10 mouse cellular contexts compared by ENCODE assay signal in genomic region chr6:94225832-94226231, GRCm38 (mm10). TPM values are rescaled to one million over a fixed set of nuclear protein-coding genes. Genes with fewer than 3 reads are reported as not detected.
DNase-seq lines count a peak whose midpoint lies in the region; ATAC-seq and TF ChIP-seq lines count a peak whose summit lies in the region.
"Had no signal": no experiment of that assay in that cellular context is flagged by ENCODE, and none has a peak within 500 bp of the region (broad histone marks: within the 10 kb centered on the region; RNA-seq: fewer than 3 reads in every experiment).

No protein-coding gene starts in this region.

- TF ChIP-seq CTCF in layer of hippocampus, adult 2 months (conservative IDR thresholded peaks at IDR 0.05), result no peak
- TF ChIP-seq CTCF in heart, postnatal 0 days (IDR thresholded peaks at IDR 0.05; ENCODE audit: low read depth), result no peak

- H3K4me1 ChIP-seq in heart, postnatal 0 days (ENCODE audit: control insufficient read depth, insufficient read depth), result peaks cover 47% of the 10 kb centered on the region
- H3K4me1 ChIP-seq in hindbrain, embryonic 13.5 days (replicated peaks), result peaks cover 17% of the 10 kb centered on the region; the same call in 1 of the 2 replicates
- H3K4me1 ChIP-seq in hindbrain, embryonic 10.5 days (replicated peaks), result peaks cover 44% of the 10 kb centered on the region
- H3K4me1 ChIP-seq in midbrain, embryonic 15.5 days, result no peaks in the 10 kb centered on the region

- H3K27me3 ChIP-seq in heart, postnatal 0 days (ENCODE audit: control insufficient read depth, insufficient read depth, low read length), result no peaks in the 10 kb centered on the region
- no peaks in the 10 kb centered on the region for H3K27me3 ChIP-seq in hindbrain, embryonic 13.5 days
- H3K27me3 ChIP-seq in hindbrain, embryonic 10.5 days (ENCODE audit: insufficient read depth, poor library complexity, severe bottlenecking), result no peaks in the 10 kb centered on the region
- H3K27me3 ChIP-seq in midbrain, embryonic 15.5 days (replicated peaks), result no peaks in the 10 kb centered on the region
- H3K27me3 ChIP-seq: liver, embryonic 13.5 days; neural tube, embryonic 12.5 days had no signal

- peak overlapping the region; percentile 19; the same call in 1 of the 2 replicates for H3K27ac ChIP-seq in layer of hippocampus, adult 2 months
- peak overlapping the region; percentile 58 for H3K27ac ChIP-seq in heart, postnatal 0 days (ENCODE audit: low read depth)
- no peak overlapping the region for H3K27ac ChIP-seq in hindbrain, embryonic 13.5 days
- H3K27ac ChIP-seq in hindbrain, embryonic 10.5 days, result no peak overlapping the region
- H3K27ac ChIP-seq in midbrain, embryonic 15.5 days, result no peak overlapping the region
- H3K27ac ChIP-seq: liver, embryonic 13.5 days; neural tube, embryonic 12.5 days had no signal

- peak overlapping the region; percentile 35 for H3K4me2 ChIP-seq in heart, postnatal 0 days (ENCODE audit: low read depth, low read length)
- no peak overlapping the region for H3K4me2 ChIP-seq in hindbrain, embryonic 13.5 days
- H3K4me2 ChIP-seq in midbrain, embryonic 15.5 days, result no peak overlapping the region
- H3K4me2 ChIP-seq: liver, embryonic 13.5 days; neural tube, embryonic 12.5 days had no signal

- peak; percentile 18 to 37 for DNase-seq in layer of hippocampus, adult 2 months (ENCODE audit: low spot score in 2 of 2)
- DNase-seq in layer of hippocampus, postnatal 25 days (ENCODE audit: extremely low spot score in 1 of 2, low spot score in 1 of 2), result no peak
- peak; percentile 66 for DNase-seq in fibroblast of lung, adult 2 months (ENCODE audit: low read depth)
- peak; percentile 87 for DNase-seq in heart, postnatal 0 days (ENCODE audit: low spot score)
- DNase-seq in right cerebral cortex, postnatal 10 days (ENCODE audit: low spot score in 2 of 2), result peak; percentile 68 to 86
- DNase-seq in hindbrain, embryonic 10.5 days (ENCODE audit: low spot score), result no peak
- DNase-seq: liver, embryonic 13.5 days had no signal

- no peaks in the 10 kb centered on the region for H3K9me3 ChIP-seq in heart, postnatal 0 days (replicated peaks; ENCODE audit: control insufficient read depth, low read length)
- no peaks in the 10 kb centered on the region for H3K9me3 ChIP-seq in hindbrain, embryonic 13.5 days
- H3K9me3 ChIP-seq in hindbrain, embryonic 10.5 days, result no peaks in the 10 kb centered on the region
- no peaks in the 10 kb centered on the region for H3K9me3 ChIP-seq in midbrain, embryonic 15.5 days
- H3K9me3 ChIP-seq: liver, embryonic 13.5 days; neural tube, embryonic 12.5 days had no signal

- WGBS in heart, postnatal 0 days, result 21% methylated on average over 3 of the region's 3 CpGs
- 76% methylated on average over 3 of the region's 3 CpGs for WGBS in hindbrain, embryonic 13.5 days
- WGBS in hindbrain, embryonic 10.5 days, result 72% methylated on average over 3 of the region's 3 CpGs
- WGBS in midbrain, embryonic 15.5 days, result 61% methylated on average over 3 of the region's 3 CpGs

- ATAC-seq in heart, postnatal 0 days (ENCODE audit: insufficient read depth, low read depth), result peak; percentile 52
- ATAC-seq in hindbrain, embryonic 13.5 days (ENCODE audit: low FRiP score), result no peak
- ATAC-seq in midbrain, embryonic 15.5 days (replicated peaks), result no peak

- TF ChIP-seq EP300 in heart, postnatal 0 days (IDR thresholded peaks at IDR 0.05; ENCODE audit: low read depth), result peak; percentile 48; the same call in 1 of the 2 replicates

- no peaks in the 10 kb centered on the region for H3K36me3 ChIP-seq in heart, postnatal 0 days (replicated peaks; ENCODE audit: control insufficient read depth, insufficient read depth, low read length)
- no peaks in the 10 kb centered on the region for H3K36me3 ChIP-seq in hindbrain, embryonic 13.5 days
- no peaks in the 10 kb centered on the region for H3K36me3 ChIP-seq in hindbrain, embryonic 10.5 days
- no peaks in the 10 kb centered on the region for H3K36me3 ChIP-seq in midbrain, embryonic 15.5 days (replicated peaks)
- H3K36me3 ChIP-seq: liver, embryonic 13.5 days; neural tube, embryonic 12.5 days had no signal

- H3K9ac ChIP-seq in heart, postnatal 0 days (replicated peaks; ENCODE audit: low read depth, low read length), result no peak overlapping the region
- H3K9ac ChIP-seq in hindbrain, embryonic 13.5 days, result no peak overlapping the region
- no peak overlapping the region for H3K9ac ChIP-seq in midbrain, embryonic 15.5 days
- H3K9ac ChIP-seq: liver, embryonic 13.5 days; neural tube, embryonic 12.5 days had no signal

- H3K4me3 ChIP-seq in layer of hippocampus, adult 2 months, result peak overlapping the region; percentile 26
- H3K4me3 ChIP-seq in heart, postnatal 0 days (ENCODE audit: low read depth, low read length), result no peak overlapping the region
- H3K4me3 ChIP-seq in hindbrain, embryonic 13.5 days, result no peak overlapping the region
- no peak overlapping the region for H3K4me3 ChIP-seq in hindbrain, embryonic 10.5 days
- H3K4me3 ChIP-seq in midbrain, embryonic 15.5 days, result no peak overlapping the region
- H3K4me3 ChIP-seq: liver, embryonic 13.5 days; neural tube, embryonic 12.5 days had no signal

RNA-seq across cellular contexts. Expression of gene Magi1, which starts 57.9 kb away (rescaled TPM):
- total RNA-seq in layer of hippocampus, adult 2 months (2021), result 10 to 100 TPM; 46.5 to 48.8 TPM
- 10 to 100 TPM; 43.0 to 57.4 TPM for total RNA-seq in layer of hippocampus, postnatal 25 days (2021)
- 15.3 and 20.4 TPM in 2 replicates for total RNA-seq in heart, postnatal 0 days (2014; rRNA removed; ENCODE audit: low replicate concordance)
- polyA plus RNA-seq in heart, postnatal 0 days (2015; fragmentation: Nextera tagmentation; extraction: Ambion mirVana), result 4.4 and 4.6 TPM in 2 replicates
- polyA plus RNA-seq in hindbrain, embryonic 13.5 days (2015; fragmentation: Nextera tagmentation; extraction: Ambion mirVana), result 29.1 and 31.6 TPM in 2 replicates
- polyA plus RNA-seq in hindbrain, embryonic 10.5 days (2016; fragmentation: Nextera tagmentation; extraction: Ambion mirVana), result 19.3 and 25.0 TPM in 2 replicates
- polyA plus RNA-seq in midbrain, embryonic 15.5 days (2015; fragmentation: Nextera tagmentation; extraction: Ambion mirVana), result 35.0 and 38.2 TPM in 2 replicates

Comparison
In these comparisons a context has a peak if more than half of its experiments do, and no peak if none do; other contexts are left out.
1. DNase-seq: peak in layer of hippocampus, adult 2 months (2 of 2), fibroblast of lung, adult 2 months (single experiment), heart, postnatal 0 days (single experiment) and right cerebral cortex, postnatal 10 days (2 of 2); none in layer of hippocampus, postnatal 25 days (0 of 2) and hindbrain, embryonic 10.5 days (single experiment).
2. H3K27ac ChIP-seq: peak in layer of hippocampus, adult 2 months (single experiment) and heart, postnatal 0 days (single experiment); none in hindbrain, embryonic 13.5 days (single experiment), hindbrain, embryonic 10.5 days (single experiment) and midbrain, embryonic 15.5 days (single experiment).